Mouse (Mus musculus): ENCODE measurements around the gene Top3b. TPM values are rescaled to one million over a fixed set of nuclear protein-coding genes. Genes with fewer than 3 reads are reported as not detected.

Gene Top3b
- polyA plus RNA-seq, 1 experiment from 2014 or later = 81.4 TPM

- H3K9ac ChIP-seq (ENCODE audit: low read depth, low read length) = no peak overlapping the region
- peaks cover 66% of the 10 kb centered on the region for H3K36me3 ChIP-seq (ENCODE audit: control insufficient read depth, insufficient read depth, low read length)
- 93% methylated on average over 7 of the region's 7 CpGs for WGBS
- no peaks in the 10 kb centered on the region for H3K4me1 ChIP-seq (ENCODE audit: control insufficient read depth, insufficient read depth, low read length)
- no peak for ATAC-seq (ENCODE audit: low FRiP score, low TSS enrichment)
- no peak overlapping the region for H3K4me2 ChIP-seq (replicated peaks; ENCODE audit: low read depth, low read length)
- H3K27ac ChIP-seq (ENCODE audit: low read depth, low read length) = no peak overlapping the region
- no peaks in the 10 kb centered on the region for H3K9me3 ChIP-seq (ENCODE audit: control insufficient read depth, low read length)
- no peaks in the 10 kb centered on the region for H3K27me3 ChIP-seq (ENCODE audit: control insufficient read depth, insufficient read depth, low read length)
- H3K4me3 ChIP-seq (ENCODE audit: low read length) = no peak overlapping the region
Measured at GRCm38 (mm10) chr16:16892366-16892765, 21.8 kb downstream of the Top3b start.

- H3K27ac ChIP-seq (ENCODE audit: low read depth, low read length) = no peak overlapping the region
- H3K27me3 ChIP-seq (ENCODE audit: control insufficient read depth, insufficient read depth, low read length) = no peaks in the 10 kb centered on the region
- H3K9me3 ChIP-seq (ENCODE audit: control insufficient read depth, low read length) = no peaks in the 10 kb centered on the region
- no peak for ATAC-seq (ENCODE audit: low FRiP score, low TSS enrichment)
- no peaks in the 10 kb centered on the region for H3K4me1 ChIP-seq (ENCODE audit: control insufficient read depth, insufficient read depth, low read length)
- peak overlapping the region; percentile 77; the same call in 1 of the 2 replicates for H3K4me2 ChIP-seq (replicated peaks; ENCODE audit: low read depth, low read length)
- 19% methylated on average over 4 of the region's 4 CpGs for WGBS
- peak overlapping the region; percentile 71; the same call in 1 of the 2 replicates for H3K9ac ChIP-seq (ENCODE audit: low read depth, low read length)
- H3K4me3 ChIP-seq (ENCODE audit: low read length) = peak overlapping the region; percentile 63; the same call in 1 of the 2 replicates
- peaks cover 30% of the 10 kb centered on the region for H3K36me3 ChIP-seq (ENCODE audit: control insufficient read depth, insufficient read depth, low read length)
Measured at GRCm38 (mm10) chr16:16896015-16896381, 25.5 kb downstream of the Top3b start.

- Histone ChIP-seq H3K4me2 (replicated peaks; ENCODE audit: low read depth, low read length) (peak within 1 kb of the TSS; percentile 77), H3K36me3 (ENCODE audit: control insufficient read depth, insufficient read depth, low read length) (peaks cover 24% of the 10 kb centered on the region), H3K9ac (ENCODE audit: low read depth, low read length) (peak within 1 kb of the TSS; percentile 71), H3K9me3 (ENCODE audit: control insufficient read depth, low read length) (no peaks in the 10 kb centered on the region), H3K4me3 (ENCODE audit: low read length) (peak within 1 kb of the TSS; percentile 63), H3K27ac (ENCODE audit: low read depth, low read length) (no peak within 1 kb of the TSS; the same call in 1 of the 2 replicates), H3K27me3 (ENCODE audit: control insufficient read depth, insufficient read depth, low read length) (no peaks in the 10 kb centered on the region), H3K4me1 (ENCODE audit: control insufficient read depth, insufficient read depth, low read length) (no peaks in the 10 kb centered on the region)
- ATAC-seq (ENCODE audit: low FRiP score, low TSS enrichment) = peak; percentile 94
- under 1% methylated on average over 29 of the region's 29 CpGs for WGBS
Measured at GRCm38 (mm10) chr16:16896382-16897055, 26.0 kb downstream of the Top3b start, which contains the start of gene Ppm1f. TSS of gene Ppm1f (plus strand) at chr16:16896469.

GRCm38 (mm10) chr16:16897056-16897584 is 26.6 kb downstream of the Top3b start:
- H3K9ac ChIP-seq (ENCODE audit: low read depth, low read length) = peak overlapping the region; percentile 71
- peak overlapping the region; percentile 77 for H3K4me2 ChIP-seq (replicated peaks; ENCODE audit: low read depth, low read length)
- H3K27me3 ChIP-seq (ENCODE audit: control insufficient read depth, insufficient read depth, low read length) = no peaks in the 10 kb centered on the region
- no peaks in the 10 kb centered on the region for H3K9me3 ChIP-seq (ENCODE audit: control insufficient read depth, low read length)
- WGBS = 21% methylated on average over 10 of the region's 10 CpGs
- no peak overlapping the region; the same call in 1 of the 2 replicates for H3K27ac ChIP-seq (ENCODE audit: low read depth, low read length)
- ATAC-seq (ENCODE audit: low FRiP score, low TSS enrichment) = no peak
- no peaks in the 10 kb centered on the region for H3K4me1 ChIP-seq (ENCODE audit: control insufficient read depth, insufficient read depth, low read length)
- peak overlapping the region; percentile 63 for H3K4me3 ChIP-seq (ENCODE audit: low read length)
- H3K36me3 ChIP-seq (ENCODE audit: control insufficient read depth, insufficient read depth, low read length) = peaks cover 18% of the 10 kb centered on the region

DNA sequence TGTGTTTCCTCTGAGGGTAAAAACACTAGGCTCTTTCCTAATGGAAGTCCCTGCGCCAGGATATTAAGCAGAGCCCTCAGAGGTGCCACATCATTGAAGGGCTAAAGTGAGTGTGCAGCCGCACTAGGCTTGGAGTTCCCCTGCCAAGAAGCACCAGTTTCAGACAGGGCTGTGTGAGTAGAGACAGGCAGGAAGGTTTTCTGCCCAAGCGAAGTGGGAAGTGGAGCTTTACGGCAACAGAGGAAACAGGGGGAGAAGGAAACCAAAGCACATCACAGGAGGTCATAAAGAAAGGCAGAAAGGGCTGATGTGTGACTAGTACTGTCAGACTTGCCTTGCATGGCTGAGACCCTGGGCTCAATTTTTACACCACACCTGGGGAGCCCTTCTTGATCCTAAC is 31.8 kb downstream of the Top3b start:
- Histone ChIP-seq H3K4me1 (ENCODE audit: control insufficient read depth, insufficient read depth, low read length) (no peaks in the 10 kb centered on the region), H3K9ac (ENCODE audit: low read depth, low read length) (no peak overlapping the region), H3K27ac (ENCODE audit: low read depth, low read length) (no peak overlapping the region), H3K27me3 (ENCODE audit: control insufficient read depth, insufficient read depth, low read length) (no peaks in the 10 kb centered on the region), H3K9me3 (ENCODE audit: control insufficient read depth, low read length) (no peaks in the 10 kb centered on the region), H3K36me3 (ENCODE audit: control insufficient read depth, insufficient read depth, low read length) (peaks cover 17% of the 10 kb centered on the region), H3K4me3 (ENCODE audit: low read length) (no peak overlapping the region), H3K4me2 (replicated peaks; ENCODE audit: low read depth, low read length) (no peak overlapping the region)
- WGBS = 67% methylated on average over 4 of the region's 4 CpGs
- no peak for ATAC-seq (ENCODE audit: low FRiP score, low TSS enrichment)

DNA sequence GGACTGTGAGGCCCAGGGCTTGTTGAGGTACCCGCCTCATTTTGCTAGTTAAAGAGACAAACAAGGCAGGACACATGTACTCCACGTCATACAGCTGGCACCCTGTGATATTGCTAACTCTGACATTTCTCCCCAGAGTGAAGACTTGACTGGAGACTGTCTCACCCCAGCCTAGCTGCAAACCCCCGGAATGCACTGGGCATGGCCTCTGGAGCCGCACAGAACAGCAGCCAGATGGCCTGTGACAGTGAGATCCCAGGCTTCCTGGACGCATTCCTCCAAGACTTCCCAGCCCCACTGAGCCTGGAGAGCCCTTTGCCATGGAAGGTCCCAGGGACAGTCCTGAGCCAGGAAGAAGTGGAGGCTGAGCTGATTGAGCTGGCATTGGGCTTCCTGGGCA is 32.7 kb downstream of the Top3b start:
- no peak overlapping the region for H3K27ac ChIP-seq (ENCODE audit: low read depth, low read length)
- no peaks in the 10 kb centered on the region for H3K9me3 ChIP-seq (ENCODE audit: control insufficient read depth, low read length)
- ATAC-seq (ENCODE audit: low FRiP score, low TSS enrichment) = no peak; the same call in 1 of the 2 replicates
- peaks cover 20% of the 10 kb centered on the region for H3K36me3 ChIP-seq (ENCODE audit: control insufficient read depth, insufficient read depth, low read length)
- no peak overlapping the region for H3K4me2 ChIP-seq (replicated peaks; ENCODE audit: low read depth, low read length)
- no peaks in the 10 kb centered on the region for H3K27me3 ChIP-seq (ENCODE audit: control insufficient read depth, insufficient read depth, low read length)
- no peak overlapping the region for H3K4me3 ChIP-seq (ENCODE audit: low read length)
- H3K9ac ChIP-seq (ENCODE audit: low read depth, low read length) = no peak overlapping the region; the same call in 1 of the 2 replicates
- H3K4me1 ChIP-seq (ENCODE audit: control insufficient read depth, insufficient read depth, low read length) = no peaks in the 10 kb centered on the region
- whole genome bisulfite sequencing = 87% methylated on average over 5 of the region's 5 CpGs

DNA sequence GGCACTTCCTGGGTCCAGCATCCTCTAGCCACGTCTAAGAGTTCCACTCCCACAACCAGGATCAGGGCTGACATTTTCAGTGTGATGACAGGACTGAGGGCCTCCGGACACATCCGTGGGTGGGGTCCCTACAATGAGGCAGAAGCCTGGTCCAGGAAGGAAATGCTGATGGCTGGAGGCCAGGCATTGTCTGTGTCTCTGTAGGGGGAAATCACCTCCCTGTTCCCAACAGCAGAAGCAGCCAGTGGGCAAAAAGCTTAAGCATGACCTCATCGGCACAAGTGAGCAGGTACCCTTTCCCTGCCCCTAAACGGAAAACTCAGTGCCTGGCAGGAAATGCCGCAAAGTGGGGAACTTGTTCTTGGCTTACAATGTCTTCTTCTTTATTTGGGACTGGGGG is 37.3 kb downstream of the Top3b start:
- ATAC-seq (ENCODE audit: low FRiP score, low TSS enrichment) = no peak
- WGBS = 72% methylated on average over 6 of the region's 6 CpGs
- Histone ChIP-seq H3K9me3 (ENCODE audit: control insufficient read depth, low read length) (no peaks in the 10 kb centered on the region), H3K9ac (ENCODE audit: low read depth, low read length) (no peak overlapping the region), H3K36me3 (ENCODE audit: control insufficient read depth, insufficient read depth, low read length) (peaks cover 54% of the 10 kb centered on the region), H3K27me3 (ENCODE audit: control insufficient read depth, insufficient read depth, low read length) (no peaks in the 10 kb centered on the region), H3K27ac (ENCODE audit: low read depth, low read length) (peak overlapping the region; percentile 62; the same call in 1 of the 2 replicates), H3K4me1 (ENCODE audit: control insufficient read depth, insufficient read depth, low read length) (no peaks in the 10 kb centered on the region), H3K4me2 (replicated peaks; ENCODE audit: low read depth, low read length) (no peak overlapping the region), H3K4me3 (ENCODE audit: low read length) (no peak overlapping the region)

DNA sequence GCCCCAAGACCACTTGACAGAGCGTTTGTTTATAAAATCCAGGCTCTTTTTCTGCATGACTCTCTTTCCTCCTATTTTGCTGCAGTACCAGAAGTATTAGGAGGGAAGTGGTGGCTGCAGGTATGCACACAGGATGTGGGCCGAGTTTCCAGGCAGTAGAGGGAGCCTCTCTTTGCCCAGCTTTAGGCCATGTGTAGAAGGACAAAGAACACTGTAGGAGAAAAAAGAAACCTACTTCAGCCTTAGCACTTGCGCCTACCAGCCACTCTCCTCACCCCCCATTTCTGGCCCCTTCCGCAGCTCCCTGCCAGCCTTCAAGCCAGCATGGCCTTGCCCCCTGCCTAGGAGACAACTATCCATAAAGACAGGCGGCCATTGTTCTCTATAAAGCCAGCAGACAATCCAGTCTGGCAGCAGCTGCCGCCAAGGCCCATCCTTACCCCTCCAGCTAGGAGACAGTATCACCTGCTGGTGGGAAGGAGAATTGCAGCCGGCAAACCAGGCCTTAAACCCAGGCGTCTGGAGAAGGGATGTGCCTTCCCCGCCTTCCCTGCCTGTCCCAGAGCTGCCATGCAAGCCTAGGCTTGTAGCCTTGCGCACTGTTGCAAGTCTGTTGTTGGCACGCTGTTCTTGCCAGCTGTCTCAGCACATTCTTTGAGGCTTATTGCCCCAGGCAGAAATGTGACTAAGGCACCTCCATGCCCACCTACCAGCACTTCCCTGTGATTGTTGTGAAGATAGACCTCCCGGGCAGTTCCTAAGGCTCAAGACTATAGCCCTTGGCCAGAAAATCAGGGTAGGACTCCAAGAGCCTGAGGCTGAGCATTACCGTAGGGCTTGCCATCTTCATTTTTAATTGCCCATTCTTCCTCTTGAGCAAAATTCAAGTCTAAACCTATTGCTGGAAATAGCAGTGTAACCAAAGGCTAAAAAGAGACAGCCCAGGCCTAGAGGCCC is 41.4 kb downstream of the Top3b start:
- peaks cover 64% of the 10 kb centered on the region for H3K36me3 ChIP-seq (ENCODE audit: control insufficient read depth, insufficient read depth, low read length)
- ATAC-seq (ENCODE audit: low FRiP score, low TSS enrichment) = peak; percentile 87
- 51% methylated on average over 13 of the region's 13 CpGs for WGBS

More for the DNA sequence above, 41.4 kb downstream of the Top3b start:
- H3K4me3 ChIP-seq (ENCODE audit: low read length) = no peak overlapping the region
- no peaks in the 10 kb centered on the region for H3K9me3 ChIP-seq (ENCODE audit: control insufficient read depth, low read length)
- no peaks in the 10 kb centered on the region for H3K27me3 ChIP-seq (ENCODE audit: control insufficient read depth, insufficient read depth, low read length)
- H3K27ac ChIP-seq (ENCODE audit: low read depth, low read length) = no peak overlapping the region
- no peaks in the 10 kb centered on the region for H3K4me1 ChIP-seq (ENCODE audit: control insufficient read depth, insufficient read depth, low read length)
- H3K4me2 ChIP-seq (replicated peaks; ENCODE audit: low read depth, low read length) = no peak overlapping the region
- no peak overlapping the region for H3K9ac ChIP-seq (ENCODE audit: low read depth, low read length)
